Mouse (Mus musculus) liver, embryonic 14.5 days (tissue): ENCODE measurements around the gene Tmem199. TPM values are rescaled to one million over a fixed set of nuclear protein-coding genes. Genes with fewer than 3 reads are reported as not detected.

Source experiments
- ATAC-seq: fragments of 200-750 bp; cut with Nextera tagmentation; 2 replicates; pipeline ENCODE4 v1.8.0; 2017; ENCODE audit warnings: moderate number of reproducible peaks, mild to moderate bottlenecking, moderate library complexity; ENCODE audit not compliant: insufficient read depth
- DNase-seq, 3 experiments: peaks; one replicate each; pipeline ENCODE4 v3.0.0-alpha.2; 2012 to 2013; ENCODE audit warnings: low read depth in 3 of 3, low spot score in 3 of 3
- H3K27ac ChIP-seq: fragments of 300-500 bp; sonication (generic); 2 replicates; pipeline ENCODE4 v1.5.1; 2014; ENCODE audit warnings: moderate library complexity, mild to moderate bottlenecking, control low read depth, inconsistent platforms
- H3K27me3 ChIP-seq: fragments of 300-500 bp; sonication (generic); 2 replicates; pipeline ENCODE4 v1.6.1; 2014; ENCODE audit warnings: mild to moderate bottlenecking, low read length, moderate library complexity; ENCODE audit not compliant: control insufficient read depth, insufficient read depth
- H3K36me3 ChIP-seq: fragments of 300-500 bp; sonication (generic); replicated peaks from 2 replicates; pipeline ENCODE4 v1.6.1; 2014; ENCODE audit warnings: low read depth; ENCODE audit not compliant: control insufficient read depth, insufficient read depth
- H3K4me1 ChIP-seq, 2 experiments: fragments of 200-500 bp in 1 of 2; fragments of 300-500 bp in 1 of 2; sonication (generic) in 1 of 2; replicated peaks; 2 replicates each; pipeline ENCODE4 v1.6.1; 2012 to 2014; ENCODE audit warnings: antibody characterized with exemption in 1 of 2, inconsistent platforms in 1 of 2, low read length in 1 of 2; ENCODE audit not compliant: control insufficient read depth in 2 of 2, insufficient read depth in 2 of 2
- H3K4me2 ChIP-seq: fragments of 300-500 bp; sonication (generic); 2 replicates; pipeline ENCODE4 v1.6.1; 2014; ENCODE audit warnings: low read depth, mild to moderate bottlenecking, control low read depth, moderate library complexity
- H3K4me3 ChIP-seq, 2 experiments: fragments of 200-500 bp in 1 of 2; fragments of 300-500 bp in 1 of 2; sonication (generic) in 1 of 2; 2 replicates each; pipeline ENCODE4 v1.5.1; 2012 to 2014; ENCODE audit warnings: low read depth in 2 of 2, low read length in 2 of 2, mild to moderate bottlenecking in 2 of 2, control low read depth in 1 of 2, inconsistent platforms in 1 of 2, moderate library complexity in 1 of 2; ENCODE audit not compliant: insufficient read depth in 1 of 2
- H3K9ac ChIP-seq: fragments of 300-500 bp; sonication (generic); replicated peaks from 2 replicates; pipeline ENCODE4 v1.6.1; 2014; ENCODE audit warnings: mild to moderate bottlenecking, control low read depth, moderate library complexity
- H3K9me3 ChIP-seq: fragments of 300-500 bp; sonication (generic); 2 replicates; pipeline ENCODE4 v1.6.1; 2016; ENCODE audit warnings: low read length, mixed read lengths; ENCODE audit not compliant: control insufficient read depth
- CTCF ChIP-seq: IDR thresholded peaks from 2 replicates; pipeline ENCODE4 v1.5.1; 2016; ENCODE audit warnings: antibody characterized with exemption, low read depth, control low read depth
- EP300 ChIP-seq: IDR thresholded peaks from 2 replicates; pipeline ENCODE4 v1.6.1; 2016; ENCODE audit warnings: antibody characterized with exemption, low read depth
- WGBS: fragments of 180-500 bp; shearing (Covaris S2); extraction: QIAGEN DNeasy Blood & Tissue Kit; methylation state at CpG from one replicate; pipeline ENCODE4 v1.1.7; 2014; ENCODE audit not compliant: insufficient replicate concordance; 5-methylcytosine and 5-hydroxymethylcytosine counted together
- polyA plus RNA-seq, 2 experiments: library from polyadenylated mRNA; depleted of rRNA in 1 of 2; stranded (reverse) in 1 of 2; unstranded in 1 of 2; fragments of >200 nt; fragmentation: Nextera tagmentation in 1 of 2; extraction: Ambion mirVana in 1 of 2; gene quantifications; 2 replicates each; pipeline versions ENCODE4 v1.2.1 to v1.2.3; 2012 to 2014

Gene Tmem199
- polyA plus RNA-seq, 2 experiments, result 14.5 to 22.1 TPM

GRCm38 (mm10) chr11:78513106-78513790, 1.3 kb upstream of the Tmem199 start:
- no peak for DNase-seq
- H3K4me1 ChIP-seq, result peaks cover 4 to 11% of the 10 kb centered on the region in 2 experiments; a peak in 3 of 4 replicates
- ATAC-seq, result no peak
- H3K9me3 ChIP-seq, result no peaks in the 10 kb centered on the region
- H3K9ac ChIP-seq, result peak overlapping the region; percentile 84
- H3K27ac ChIP-seq, result no peak overlapping the region
- H3K4me3 ChIP-seq, result peak overlapping the region in 1 of 2 experiments; percentile 75; a peak in 2 of 4 replicates
- H3K36me3 ChIP-seq, result peaks cover 27% of the 10 kb centered on the region
- TF ChIP-seq CTCF (no peak), EP300 (no peak)
- no peaks in the 10 kb centered on the region for H3K27me3 ChIP-seq
- WGBS, result 58% methylated on average over 3 of the region's 3 CpGs
- H3K4me2 ChIP-seq, result peak overlapping the region; percentile 81

DNA sequence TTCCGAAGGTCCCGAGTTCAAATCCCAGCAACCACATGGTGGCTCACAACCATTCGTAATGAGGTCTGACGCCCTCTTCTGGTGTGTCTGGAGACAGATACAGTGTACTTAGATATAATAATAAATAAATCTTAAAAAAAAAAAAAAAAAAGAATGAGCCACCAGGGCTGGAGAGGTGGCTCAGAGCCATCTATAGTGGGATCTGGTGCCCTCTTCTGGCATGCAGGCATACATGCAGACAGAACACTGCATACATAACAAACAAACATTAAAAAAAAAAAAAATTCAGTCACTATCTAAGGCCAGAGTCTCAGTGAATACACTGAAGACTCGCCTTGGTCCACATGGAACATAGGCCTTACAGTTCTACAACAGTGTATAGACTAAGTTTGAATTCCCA, 2.8 kb downstream of the Tmem199 start:
- ATAC-seq (no peak), DNase-seq (no peak)
- Histone ChIP-seq H3K9ac (no peak overlapping the region), H3K4me2 (no peak overlapping the region), H3K27me3 (no peaks in the 10 kb centered on the region), H3K4me1 (peaks cover 4 to 11% of the 10 kb centered on the region in 2 experiments; a peak in 3 of 4 replicates), H3K36me3 (peaks cover 15% of the 10 kb centered on the region), H3K4me3 (no peak overlapping the region), H3K27ac (no peak overlapping the region), H3K9me3 (no peaks in the 10 kb centered on the region)
- TF ChIP-seq CTCF (peak; percentile 51), EP300 (no peak)
- 61% methylated on average over 5 of the region's 5 CpGs for WGBS

DNA sequence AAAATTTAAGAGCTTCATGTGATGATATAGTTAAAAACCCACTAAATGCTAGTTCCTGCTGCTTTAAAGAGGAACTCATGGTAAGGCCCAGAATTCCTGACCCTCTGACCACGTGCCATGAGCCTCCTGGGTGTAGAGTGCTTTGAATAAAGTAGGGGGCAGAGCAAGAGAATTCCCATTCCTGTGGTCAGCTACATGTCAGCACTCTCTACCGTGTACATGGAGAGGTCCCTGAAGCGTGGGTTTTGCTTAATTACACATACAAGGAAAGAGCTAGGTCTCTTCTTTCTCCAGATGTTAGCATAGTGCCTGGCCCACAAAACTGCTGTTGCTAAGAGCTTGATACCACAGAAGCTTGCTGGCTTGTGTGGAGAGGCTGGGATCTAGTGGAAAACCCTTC, 6.5 kb downstream of the Tmem199 start:
- ATAC-seq (no peak), DNase-seq (no peak)
- no peaks in the 10 kb centered on the region for H3K9me3 ChIP-seq
- no peak overlapping the region for H3K9ac ChIP-seq
- no peak overlapping the region for H3K4me2 ChIP-seq
- H3K27me3 ChIP-seq, result no peaks in the 10 kb centered on the region; the same call in 1 of the 2 replicates
- H3K4me1 ChIP-seq, result no peaks in the 10 kb centered on the region
- TF ChIP-seq CTCF, result no peak
- no peak for TF ChIP-seq EP300
- no peak overlapping the region for H3K27ac ChIP-seq
- peaks cover 15% of the 10 kb centered on the region for H3K36me3 ChIP-seq
- H3K4me3 ChIP-seq, result no peak overlapping the region
- WGBS, result 70% methylated on average over 3 of the region's 3 CpGs

DNA sequence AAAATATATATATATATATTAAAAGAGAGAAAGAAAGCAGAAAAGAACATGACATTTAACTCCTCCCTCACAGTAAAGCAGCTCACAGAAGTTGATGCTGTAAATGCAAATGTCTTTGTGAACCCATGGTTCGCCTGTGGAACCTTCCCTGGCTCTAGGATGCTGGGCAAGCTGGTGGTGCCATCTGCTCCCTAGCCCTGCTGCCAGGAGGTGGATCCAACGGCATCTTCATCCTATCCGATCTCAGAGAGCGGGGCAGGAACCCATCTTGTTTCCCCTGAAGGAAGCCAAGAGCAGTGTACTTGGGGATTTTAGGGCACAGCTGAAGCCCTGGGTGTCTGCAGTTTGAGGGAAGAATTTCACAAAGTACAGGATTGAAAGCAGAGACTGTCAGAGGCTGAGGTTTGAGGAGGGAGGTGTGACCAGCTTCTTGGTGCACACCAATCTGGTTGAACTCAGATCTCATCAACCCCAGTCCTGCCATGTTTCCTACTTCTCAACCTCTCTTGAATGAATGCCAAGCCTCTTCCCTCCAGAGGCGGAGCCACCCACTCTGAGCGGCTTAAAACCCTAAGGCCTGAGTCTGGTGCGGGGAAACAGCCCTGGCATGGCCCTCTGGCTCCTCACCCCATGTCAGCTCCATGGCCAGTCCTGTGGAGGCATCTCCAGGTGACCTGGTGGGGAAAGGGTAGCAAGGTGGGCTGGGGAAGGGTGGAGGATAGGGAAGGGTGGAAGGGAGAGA, 8.9 kb downstream of the Tmem199 start, which contains the start of gene Sebox:
TSS of gene Sebox (plus strand) at position 539 of the 742 bp plus-strand sequence.
- ATAC-seq (no peak), DNase-seq (no peak)
- TF ChIP-seq EP300 (no peak), CTCF (no peak)
- no peak within 1 kb of the TSS for H3K27ac ChIP-seq
- peaks cover 7% of the 10 kb centered on the region for H3K27me3 ChIP-seq
- H3K36me3 ChIP-seq, result peaks cover 8% of the 10 kb centered on the region
- no peak within 1 kb of the TSS for H3K4me2 ChIP-seq
- WGBS, result 58% methylated on average over 7 of the region's 7 CpGs
- no peak within 1 kb of the TSS for H3K9ac ChIP-seq
- no peaks in the 10 kb centered on the region for H3K4me1 ChIP-seq
- no peak within 1 kb of the TSS for H3K4me3 ChIP-seq
- no peaks in the 10 kb centered on the region for H3K9me3 ChIP-seq

GRCm38 (mm10) chr11:78501529-78501928, 10.4 kb downstream of the Tmem199 start:
- no peak for ATAC-seq
- no peak for TF ChIP-seq EP300
- no peak for TF ChIP-seq CTCF
- H3K4me1 ChIP-seq, result no peaks in the 10 kb centered on the region; a peak in 1 of 4 replicates
- no peak overlapping the region for H3K9ac ChIP-seq
- H3K27ac ChIP-seq, result no peak overlapping the region
- DNase-seq, result no peak
- no peaks in the 10 kb centered on the region; the same call in 1 of the 2 replicates for H3K36me3 ChIP-seq
- 60% methylated on average over 20 of the region's 20 CpGs for WGBS
- peak overlapping the region; percentile 41 for H3K4me2 ChIP-seq
- no peak overlapping the region for H3K4me3 ChIP-seq
- peaks cover 16% of the 10 kb centered on the region for H3K27me3 ChIP-seq
- no peaks in the 10 kb centered on the region for H3K9me3 ChIP-seq
